Mouse (Mus musculus): ENCODE data around the gene Kcnj15.

DNA sequence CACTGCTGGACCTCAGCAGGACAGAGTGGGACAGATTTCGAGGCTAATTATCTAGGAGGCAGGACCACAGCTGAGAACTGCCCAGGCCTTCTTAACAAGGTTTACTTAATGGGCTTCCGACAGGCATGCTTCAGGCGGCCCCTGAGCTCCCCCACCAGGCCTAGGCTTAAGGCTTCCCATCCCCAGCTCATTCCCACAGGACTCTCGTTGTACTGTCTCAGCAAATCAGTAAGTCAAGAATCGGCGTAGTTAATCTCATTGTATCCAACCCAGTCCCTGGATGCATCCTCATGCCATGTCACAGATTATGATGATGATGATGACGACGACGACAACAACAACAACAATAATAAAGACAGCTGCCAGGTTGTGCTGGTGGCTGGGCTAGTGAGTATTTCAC, 41.6 kb upstream of the Kcnj15 start:
- no peak for TF ChIP-seq POLR2A (IDR thresholded peaks at IDR 0.05; ENCODE audit: borderline replicate concordance, control insufficient read depth, low read depth, low read length)
- no peak for TF ChIP-seq CTCF (IDR thresholded peaks at IDR 0.05; ENCODE audit: control insufficient read depth, insufficient read depth, low read length)

Measured in bone marrow, adult 2 months (tissue).